Mouse (Mus musculus) lung, postnatal 36 days (tissue): ENCODE data around the gene Gm48551.

Source experiments
- DNase-seq: peaks from one replicate; pipeline ENCODE4 v3.0.0; 2022; ENCODE audit warnings: mixed read lengths

The Gm48551 gene

DNA sequence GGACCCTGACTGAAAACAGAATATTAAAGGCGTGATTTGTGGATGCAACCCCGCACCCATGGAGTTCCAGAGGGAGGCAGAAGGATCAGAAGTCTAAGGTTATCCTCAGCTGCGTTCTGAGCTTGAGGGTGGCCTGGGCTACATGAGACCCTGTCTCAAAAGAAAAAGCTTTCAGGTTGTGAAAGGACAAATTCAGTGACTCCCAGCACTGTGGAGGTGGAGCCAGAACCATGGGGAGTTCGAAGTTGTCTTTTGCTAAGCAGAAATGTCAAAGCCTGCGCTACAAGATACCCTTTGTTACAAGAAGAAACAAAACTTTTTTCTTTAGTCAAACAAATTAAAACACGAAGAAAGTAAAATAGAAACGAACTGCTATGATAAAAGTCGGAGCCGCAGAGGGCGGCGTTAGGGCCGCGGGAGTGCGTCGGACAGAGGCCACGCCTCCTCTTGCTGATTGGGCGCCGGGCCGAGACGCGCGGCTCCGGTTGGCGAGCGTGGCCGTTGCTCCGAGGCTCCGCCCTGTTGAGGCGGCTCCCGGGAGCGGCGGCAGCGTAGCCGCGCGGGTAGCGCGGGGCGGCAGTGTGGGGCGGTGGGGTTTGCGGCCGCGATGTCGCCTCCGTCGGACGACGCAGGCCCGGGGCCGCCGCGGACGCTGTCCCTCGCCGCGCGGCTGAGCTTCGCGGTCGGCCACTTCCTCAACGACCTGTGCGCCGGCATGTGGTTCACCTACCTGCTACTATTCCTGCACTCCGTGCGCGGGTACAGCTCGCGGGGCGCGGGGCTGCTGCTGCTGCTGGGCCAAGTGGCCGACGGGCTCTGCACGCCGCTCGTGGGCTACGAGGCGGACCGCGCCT is 27.0 kb upstream of the Gm48551 start, which contains the start of gene Mfsd12:
Gene Mfsd12, plus strand, starts transcription at position 501 of the 854 bp plus-strand sequence.
- DNase-seq: peak; percentile 93

DNA sequence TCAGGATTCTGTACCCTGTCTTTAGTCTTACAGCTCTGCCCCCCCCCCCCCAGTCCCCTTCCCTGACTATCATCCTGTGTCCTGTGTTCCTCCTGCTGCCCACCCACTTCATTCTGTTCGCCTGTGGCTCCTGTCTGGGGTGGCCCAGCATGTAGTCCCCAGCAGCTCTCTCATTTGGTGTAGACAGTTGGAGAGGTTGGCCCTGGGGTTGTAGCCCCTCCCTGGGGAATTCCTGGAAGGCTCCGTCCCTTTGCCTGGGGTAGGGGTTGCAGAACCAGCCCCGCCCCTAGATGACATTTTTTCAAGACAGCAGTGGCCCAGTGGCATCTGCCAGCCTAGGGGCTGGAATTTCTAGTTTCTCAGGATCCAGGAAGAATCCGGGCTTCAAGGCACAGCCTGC is 26.1 kb upstream of the Gm48551 start:
- DNase-seq: peak; percentile 40

GRCm38 (mm10) chr10:81358841-81359240 is 25.4 kb upstream of the Gm48551 start:
- peak; percentile 53 for DNase-seq

GRCm38 (mm10) chr10:81360721-81361120 is 23.5 kb upstream of the Gm48551 start:
- DNase-seq: no peak

DNA sequence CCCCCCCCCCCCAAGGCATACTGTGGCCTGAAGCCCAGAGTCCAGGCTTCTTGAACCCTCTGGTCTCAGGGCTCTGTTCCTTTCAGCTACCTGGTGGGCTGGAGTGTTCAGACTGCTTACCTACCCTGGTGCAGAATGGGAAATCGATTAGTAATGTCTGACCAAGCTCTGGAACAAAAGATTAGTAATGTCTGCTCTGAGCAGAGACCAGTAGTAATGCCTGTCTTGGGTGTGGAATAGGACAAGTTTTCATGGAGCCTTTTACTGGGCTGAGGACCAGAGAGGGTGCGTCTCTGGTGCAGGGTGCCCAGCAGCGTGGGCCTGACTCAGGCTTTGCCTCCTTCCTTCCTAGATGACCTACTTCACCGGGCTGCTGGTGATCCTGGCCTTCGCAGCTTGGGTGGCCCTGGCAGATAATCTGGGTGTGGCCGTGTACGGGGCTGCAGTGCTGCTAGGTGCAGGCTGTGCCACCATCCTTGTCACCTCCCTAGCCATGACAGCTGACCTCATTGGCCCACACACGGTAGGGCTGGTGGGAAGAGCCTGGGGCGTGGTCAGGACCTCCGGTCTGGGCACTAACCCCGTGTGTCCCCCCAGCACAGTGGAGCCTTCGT is 21.8 kb upstream of the Gm48551 start:
- no peak for DNase-seq

DNA sequence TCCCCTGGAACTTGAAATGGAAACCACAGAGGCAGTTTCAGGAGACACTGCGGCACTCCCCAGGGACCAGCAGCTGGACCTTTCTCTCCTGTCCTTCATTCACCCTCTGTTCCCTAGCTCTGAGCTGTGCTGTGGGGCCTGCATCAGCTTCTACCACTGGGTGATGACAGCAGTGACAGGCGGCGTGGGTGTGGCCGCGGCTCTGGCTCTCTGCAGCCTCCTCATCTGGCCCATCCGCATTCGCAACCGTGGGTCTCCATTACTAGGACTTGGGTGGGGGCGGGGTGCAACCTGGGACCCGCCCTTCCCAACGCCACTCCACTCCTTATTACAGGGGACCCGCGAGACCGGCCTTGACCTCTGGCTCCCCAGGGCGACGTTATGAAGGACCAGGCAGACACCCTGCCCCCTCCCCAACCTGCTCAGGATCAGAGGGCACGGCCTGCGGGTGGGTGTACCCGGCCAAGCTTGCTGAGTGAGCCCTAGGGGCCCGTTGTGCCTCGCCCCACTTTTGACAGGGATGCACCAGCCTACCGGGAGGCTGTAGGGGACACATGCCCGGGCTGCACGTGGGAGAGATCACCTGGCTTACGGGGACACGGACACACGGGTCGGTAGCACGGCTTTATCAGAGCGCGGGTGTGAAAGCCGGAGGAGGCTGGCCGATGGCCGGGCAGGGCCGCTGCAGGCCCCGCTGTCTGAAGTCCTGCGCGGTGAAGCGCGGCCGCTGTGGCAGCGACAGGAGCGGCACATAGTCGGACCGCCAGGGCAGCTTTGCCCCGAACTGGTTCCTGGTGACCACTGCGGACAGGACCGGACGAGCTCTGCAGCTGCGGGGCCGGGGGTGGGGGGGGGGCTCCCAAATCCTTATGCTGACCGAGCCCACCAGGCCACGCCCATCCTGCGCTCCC is 20.6 kb upstream of the Gm48551 start:
- no peak for DNase-seq

DNA sequence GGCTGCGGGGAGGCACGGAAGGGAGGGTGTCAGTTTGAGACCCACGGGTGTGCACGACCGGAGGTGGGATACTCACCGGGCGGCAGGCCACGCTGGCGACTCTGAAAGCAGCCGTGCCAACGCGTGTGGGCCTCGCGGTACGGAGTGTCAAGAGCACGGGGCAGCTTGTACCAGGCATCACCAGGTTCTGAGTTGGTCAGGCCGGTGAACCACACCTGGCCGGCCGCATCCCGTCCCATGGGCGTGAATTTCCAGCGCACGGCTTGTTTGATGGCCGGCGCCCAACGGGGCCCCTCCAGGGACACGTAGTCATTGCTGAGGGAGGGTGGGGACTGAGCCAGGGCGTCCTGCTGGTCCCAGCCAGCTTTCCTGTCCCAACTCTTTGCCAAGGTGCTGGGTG is 19.6 kb upstream of the Gm48551 start:
- peak; percentile 36 for DNase-seq

DNA sequence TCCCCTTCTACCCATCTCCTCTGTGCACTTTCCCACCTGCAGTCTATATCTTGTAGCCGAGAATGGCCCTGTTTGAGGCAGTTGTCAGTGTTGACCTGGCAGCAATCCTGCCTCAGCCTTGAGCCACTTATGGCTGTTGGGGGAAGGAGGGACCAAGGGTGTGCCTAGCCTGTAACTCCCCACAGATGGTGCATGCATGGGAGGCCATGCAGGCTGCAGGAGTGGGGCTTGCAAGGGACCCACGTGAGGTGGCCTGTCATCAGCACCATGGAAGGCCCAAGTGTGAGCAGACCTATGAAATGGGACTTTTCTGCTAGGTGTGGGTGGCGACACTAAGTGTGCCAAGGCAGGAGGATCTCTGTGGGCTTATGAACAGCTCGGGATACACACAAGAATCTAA is 19.2 kb upstream of the Gm48551 start:
- no peak for DNase-seq

DNA sequence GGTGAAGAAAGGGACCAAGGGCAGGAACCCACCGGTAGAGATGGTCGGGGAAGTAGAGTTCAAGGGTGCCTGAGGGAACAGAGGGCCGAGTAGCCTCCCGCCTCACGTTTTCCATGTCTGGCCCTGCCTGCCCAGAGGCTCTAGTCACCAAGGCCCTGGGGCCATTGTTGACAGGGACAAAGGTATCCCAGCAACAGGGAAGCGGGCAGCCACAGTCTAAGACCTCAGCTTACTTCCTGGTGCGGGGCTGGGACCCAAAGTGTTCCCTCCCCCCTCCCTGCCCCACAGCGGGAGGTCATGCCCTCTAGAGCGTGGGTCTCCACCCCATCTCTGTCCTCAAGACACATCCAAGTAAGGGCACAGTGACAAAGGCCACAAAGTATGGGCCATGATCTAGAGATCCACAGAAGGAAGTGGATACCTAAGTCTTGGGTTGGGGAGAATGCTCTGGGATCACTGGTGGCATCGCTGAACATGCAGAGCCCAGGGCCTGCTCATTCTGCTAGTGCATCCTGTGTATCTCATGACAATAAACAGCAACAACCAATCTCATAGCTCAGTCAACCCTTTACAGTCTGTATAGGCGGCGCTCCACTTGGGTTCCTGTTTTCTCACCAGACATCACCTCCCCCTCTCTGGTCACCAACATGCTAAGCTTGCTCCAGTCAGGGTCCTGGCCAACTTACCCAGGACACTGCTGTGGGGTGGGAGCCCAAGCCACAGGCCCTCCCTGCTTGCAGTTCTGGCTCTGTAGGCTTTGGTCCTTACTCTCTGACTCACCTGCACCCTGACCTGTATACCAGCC is 18.4 kb upstream of the Gm48551 start, which contains the start of gene 4930404N11Rik:
Gene 4930404N11Rik, minus strand, starts transcription at position 145 of the 805 bp plus-strand sequence.
- peak; percentile 55 for DNase-seq

- DNase-seq: no peak
These were observed 17.6 kb upstream of the Gm48551 start for GRCm38 (mm10) chr10:81366477-81367206.

DNA sequence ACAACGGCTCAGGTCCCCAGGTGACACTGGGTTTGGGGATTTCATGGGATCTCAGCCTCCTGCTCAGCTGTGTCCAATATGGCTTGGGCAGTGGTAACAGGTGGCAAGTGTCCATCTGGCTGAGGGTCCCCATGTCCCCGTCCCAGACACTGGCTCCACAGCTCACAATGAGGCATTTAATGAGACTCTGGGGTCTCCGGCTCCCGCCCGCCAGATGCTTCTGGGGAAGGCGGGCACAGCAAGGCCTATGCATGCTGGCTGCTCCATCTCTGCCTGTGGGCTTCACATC is 17.1 kb upstream of the Gm48551 start:
- no peak for DNase-seq

DNA sequence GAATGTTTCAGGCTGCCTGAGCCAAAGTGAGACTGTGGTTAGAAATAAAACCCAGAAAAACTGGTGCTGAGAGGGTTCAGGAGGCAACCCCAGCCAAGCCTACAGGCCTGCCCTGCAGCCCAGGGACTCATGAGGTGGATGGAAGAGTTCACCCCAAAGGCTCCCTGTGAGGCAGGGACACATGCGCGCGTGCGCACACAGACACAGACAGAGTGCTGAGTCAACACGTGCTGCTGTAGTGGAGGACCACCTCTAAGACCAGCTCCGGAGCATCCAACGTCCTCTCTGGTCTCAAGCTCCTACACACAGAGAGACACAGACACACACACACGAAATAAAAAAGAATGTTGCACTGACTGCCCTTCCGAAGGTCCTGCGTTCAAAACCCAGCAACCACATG is 8.9 kb upstream of the Gm48551 start:
- DNase-seq: no peak

DNA sequence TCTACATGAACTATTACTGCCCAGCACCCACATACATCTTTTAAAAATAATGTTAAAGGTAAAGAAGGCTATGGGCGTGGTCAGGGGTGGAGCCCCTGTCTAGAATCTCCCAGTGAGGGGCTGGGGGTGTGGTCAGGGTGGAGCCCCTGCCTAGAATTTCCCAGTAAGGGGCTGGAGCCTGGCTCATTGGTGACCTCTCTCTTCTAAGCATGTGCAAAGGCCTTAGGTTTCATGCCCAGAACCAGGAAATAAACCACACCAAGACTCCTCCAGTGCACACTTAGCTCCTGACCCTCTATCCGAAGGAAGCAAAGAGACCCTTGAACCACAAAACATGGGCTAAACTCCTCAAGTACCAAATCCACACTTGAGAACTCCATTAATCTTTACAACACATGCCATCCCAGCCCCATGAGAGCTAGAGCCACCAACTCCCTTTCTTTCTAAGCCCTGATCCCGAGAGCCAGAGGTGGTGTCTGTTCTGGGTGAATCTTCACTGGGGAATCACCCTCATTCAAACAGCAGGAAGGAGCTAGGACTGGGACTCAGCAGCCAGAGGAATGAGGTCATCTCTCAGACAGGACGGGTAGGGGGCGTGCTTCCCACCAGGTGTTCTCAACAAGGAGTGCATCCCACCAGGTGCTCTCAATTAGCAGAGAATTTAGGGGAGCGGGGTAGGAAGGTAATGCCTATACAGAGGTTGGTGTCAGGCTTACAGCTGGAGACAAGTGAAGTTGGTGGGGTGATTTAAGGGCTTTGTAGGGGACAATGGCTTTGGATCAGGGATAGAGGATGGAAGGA is 7.5 kb upstream of the Gm48551 start:
- no peak for DNase-seq

DNA sequence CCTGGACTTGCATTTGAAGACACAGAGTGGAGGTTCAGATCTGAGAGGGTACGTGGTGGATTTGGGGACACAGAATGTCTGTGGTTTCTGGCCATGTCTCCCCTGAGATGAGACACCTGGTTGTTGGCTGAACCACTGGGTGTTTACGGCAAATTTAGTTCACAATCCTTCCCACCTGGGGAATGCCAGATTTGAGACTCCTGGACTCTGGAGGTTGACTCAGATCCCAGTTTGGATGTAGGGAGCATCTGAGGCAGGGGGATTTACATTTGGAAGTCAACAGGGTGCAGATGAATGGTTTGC is 7.0 kb upstream of the Gm48551 start:
- no peak for DNase-seq

GRCm38 (mm10) chr10:81377793-81378552 is 6.3 kb upstream of the Gm48551 start, which contains the start of gene Fzr1:
Gene Fzr1 (minus strand): TSS chr10:81378516.
- peak; percentile 28 for DNase-seq

DNA sequence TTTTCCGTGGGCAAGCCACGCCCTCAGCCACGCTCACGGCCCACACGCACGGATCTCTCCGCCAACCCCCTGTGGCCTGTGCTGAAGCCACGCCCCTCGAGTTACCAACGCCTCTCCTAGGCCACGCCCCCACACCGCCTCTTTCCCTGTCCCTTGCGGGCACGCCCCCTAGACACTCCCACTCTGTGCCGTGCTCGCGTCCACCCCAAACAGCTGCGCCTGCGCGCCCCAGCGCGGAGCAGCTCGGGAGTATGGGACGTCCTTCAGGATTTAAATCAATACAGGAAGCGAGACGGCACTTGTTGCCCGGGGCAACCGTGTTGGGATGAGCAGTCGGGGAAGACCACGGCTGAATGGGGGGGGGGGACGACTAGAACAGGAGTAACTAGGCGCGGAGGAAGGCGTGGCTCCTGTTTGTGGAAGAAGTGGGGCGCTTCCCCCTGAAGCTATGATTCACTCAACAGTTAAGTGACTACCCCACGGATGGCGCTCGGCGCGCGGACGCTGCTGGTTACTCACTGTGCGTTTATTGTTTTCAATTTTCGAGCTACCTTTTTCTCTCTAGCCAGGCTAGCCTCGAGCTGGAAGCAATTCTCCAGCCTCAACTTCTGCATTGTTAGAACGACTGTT is 5.6 kb upstream of the Gm48551 start:
- DNase-seq: peak; percentile 100

DNA sequence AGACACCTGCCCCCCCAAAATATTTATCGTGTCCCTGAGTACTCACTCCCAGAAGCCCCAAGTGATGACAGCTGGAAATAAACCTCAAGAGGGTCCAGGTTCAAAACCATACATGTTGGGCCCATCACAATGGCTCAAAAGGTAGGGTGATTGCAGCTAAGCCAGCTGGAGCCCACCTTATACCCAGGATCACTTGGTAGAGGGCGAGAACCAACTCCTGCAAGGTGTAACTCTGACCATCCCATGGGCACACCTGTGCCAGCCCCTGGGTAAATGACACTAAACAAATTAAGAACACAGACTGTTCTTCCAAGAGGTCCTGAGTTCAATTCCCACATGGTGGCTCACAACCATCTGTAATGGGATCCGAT is 5.1 kb upstream of the Gm48551 start:
- no peak for DNase-seq

DNA sequence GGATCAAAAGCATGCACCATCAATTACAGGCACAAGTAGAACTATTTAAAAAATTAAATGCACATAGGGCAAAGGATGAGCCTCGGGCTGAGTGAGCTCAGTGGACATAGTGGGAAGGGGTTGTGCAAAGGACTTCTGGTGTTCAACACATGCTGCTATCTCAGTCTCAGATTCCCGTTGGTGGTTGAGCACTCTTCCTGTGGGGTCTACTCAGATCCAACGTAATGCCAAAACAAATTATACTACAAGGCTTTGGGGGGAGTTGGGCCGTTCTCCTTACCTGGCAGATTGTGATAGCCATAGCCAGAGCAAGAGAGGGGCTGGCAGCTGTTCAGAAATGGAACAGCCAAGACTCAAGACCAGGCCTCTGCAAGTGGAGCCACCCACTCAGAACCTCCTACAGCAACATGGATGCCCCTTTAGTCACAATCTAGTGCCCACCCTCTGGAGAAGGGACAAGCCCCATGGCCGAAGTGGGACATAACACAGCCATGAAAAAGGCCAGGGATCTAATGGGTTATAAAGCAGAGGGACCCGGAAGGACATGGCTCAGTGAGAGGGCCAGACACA is 4.4 kb upstream of the Gm48551 start:
- no peak for DNase-seq

DNA sequence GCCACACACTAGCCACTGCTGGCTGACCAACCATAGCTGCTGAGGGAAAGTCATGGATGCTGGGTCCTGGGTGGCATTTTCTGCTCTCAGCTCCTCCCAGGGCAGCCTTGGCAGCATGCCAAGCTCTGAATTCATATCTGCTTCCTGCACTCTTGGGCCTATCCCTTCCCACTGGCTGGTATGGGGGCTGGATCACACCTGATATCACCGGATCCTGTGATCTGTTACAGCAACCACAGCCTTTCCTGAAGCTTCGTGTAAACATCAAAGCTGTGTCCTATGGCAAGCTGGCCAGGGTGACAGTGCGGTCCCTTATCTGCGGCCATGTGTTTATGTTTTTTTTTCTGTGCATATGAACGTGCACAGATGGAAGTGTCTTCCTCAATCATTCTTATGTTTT is 2.2 kb upstream of the Gm48551 start:
- DNase-seq: peak; percentile 77

DNA sequence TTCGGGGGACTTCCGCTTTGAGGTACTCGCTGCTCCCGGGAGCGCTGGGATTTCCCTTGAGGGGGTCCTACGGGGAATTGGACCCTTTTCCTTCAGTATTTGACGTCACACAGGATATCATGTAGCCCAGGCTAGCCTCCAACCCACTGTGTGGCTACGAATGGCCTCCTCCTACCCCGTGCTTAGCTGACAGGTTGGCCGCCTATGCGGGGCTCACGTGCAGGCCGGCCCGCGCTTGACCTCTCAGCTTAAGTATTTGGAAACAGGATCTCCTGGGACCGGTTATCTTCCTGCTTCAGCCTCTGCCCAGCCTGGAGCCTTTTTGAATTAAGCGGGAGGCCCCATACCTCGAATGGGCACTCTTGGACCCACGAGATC is 328 bp downstream of the Gm48551 start:
- DNase-seq: no peak
